Mouse (Mus musculus): ENCODE results near the gene 1110059E24Rik. TPM values are rescaled to one million over a fixed set of nuclear protein-coding genes. Genes with fewer than 3 reads are reported as not detected.

1110059E24Rik gene
- 6.0 and 7.7 TPM in 2 replicates for polyA plus RNA-seq (2012; rRNA removed; ENCODE audit: low replicate concordance)

DNA sequence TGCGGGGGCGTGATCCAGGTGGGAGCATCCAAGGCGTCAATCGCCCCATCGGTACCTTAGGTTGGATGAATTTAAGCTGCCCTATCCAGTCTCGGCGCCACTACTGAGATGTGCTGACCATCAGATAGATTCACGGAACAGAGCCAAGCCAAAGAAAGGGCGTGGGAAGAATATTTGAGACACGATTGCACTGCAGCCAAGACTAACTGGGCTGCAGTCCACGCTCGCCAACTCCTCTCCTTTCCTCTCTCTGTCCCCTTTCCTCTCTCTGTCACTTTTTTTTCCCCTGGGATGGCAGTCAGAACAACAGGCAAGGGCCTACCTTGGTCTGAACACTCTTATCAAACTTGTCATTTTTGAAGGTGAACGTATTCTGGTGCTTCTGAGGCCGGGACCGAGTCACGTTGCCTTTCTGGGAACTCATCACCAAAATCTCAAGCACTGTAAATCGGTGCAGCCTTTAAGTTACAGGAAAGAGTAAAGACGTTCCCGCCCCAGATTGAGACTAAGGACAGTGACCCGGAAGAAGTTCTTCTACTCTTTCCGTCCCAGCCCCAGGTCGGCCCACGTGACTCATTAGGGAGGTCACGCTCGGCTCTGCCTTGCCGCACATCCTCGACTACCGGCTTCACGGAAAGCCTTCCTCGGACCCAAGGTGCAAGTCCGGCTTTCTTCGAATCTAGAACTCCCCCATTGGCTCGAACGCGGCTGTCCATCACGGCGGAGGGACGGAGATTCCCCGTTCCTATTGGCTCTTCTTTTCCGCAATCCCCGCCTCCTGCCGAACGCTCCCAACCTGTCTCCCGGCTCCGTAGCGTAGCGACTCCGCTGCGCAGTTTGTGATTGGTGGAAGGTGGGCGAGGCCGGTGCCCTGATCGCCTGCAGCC, at the start of gene 1110059E24Rik:
1110059E24Rik (minus strand) TSS at position 692 of the 887 bp plus-strand sequence.

GRCm38 (mm10) chr19:21653172-21653981, 601 bp upstream of the 1110059E24Rik start, which contains the start of gene Abhd17b:
Abhd17b (plus strand) TSS chr19:21653185.

Other genes with a start within 250 kb of the 1110059E24Rik start
- 8.5 and 18.7 TPM in 2 replicates for gene Gda, start 179.5 kb downstream of the 1110059E24Rik start, polyA plus RNA-seq (2012; rRNA removed; ENCODE audit: low replicate concordance)
- 11.6 and 11.9 TPM in 2 replicates for gene Abhd17b, start 209 bp upstream of the 1110059E24Rik start, polyA plus RNA-seq (2012; rRNA removed; ENCODE audit: low replicate concordance)
- 4.0 and 8.0 TPM in 2 replicates for gene Cemip2, start 125.4 kb upstream of the 1110059E24Rik start, polyA plus RNA-seq (2012; rRNA removed; ENCODE audit: low replicate concordance)